Mouse (Mus musculus) liver, postnatal 0 days (tissue): ENCODE data around the gene Ywhaq.

Source experiments
- CTCF ChIP-seq: sonication (generic); IDR thresholded peaks from 2 replicates; pipeline ENCODE4 v1.5.1; 2016; ENCODE audit warnings: antibody characterized with exemption, low read depth
- EP300 ChIP-seq: IDR thresholded peaks from 2 replicates; pipeline ENCODE4 v1.6.1; 2016; ENCODE audit warnings: antibody characterized with exemption, low read depth, mild to moderate bottlenecking

GRCm38 (mm10) chr12:21346972-21347371 lies 70.5 kb downstream of the Ywhaq start:
- TF ChIP-seq EP300 = no peak
- no peak for TF ChIP-seq CTCF
